Mouse (Mus musculus): Measurements from ENCODE around the gene Magi1. TPM values are rescaled to one million over a fixed set of nuclear protein-coding genes. Genes with fewer than 3 reads are reported as not detected.

The Magi1 gene
- polyA plus RNA-seq, 1 experiment from 2014 or later = 10.9 TPM

GRCm38 (mm10) chr6:94201940-94202339, 81.8 kb downstream of the Magi1 start:
- 0 out of 2 replicates have a peak, but pooled peaks cover 15% of the 10 kb centered on the region for H3K4me1 ChIP-seq (ENCODE audit: control insufficient read depth, insufficient read depth, low read length)
- H3K9ac ChIP-seq (ENCODE audit: low read depth, low read length) = no peak overlapping the region
- no peak for ATAC-seq (ENCODE audit: low FRiP score, low TSS enrichment)
- 89% methylated on average over 2 of the region's 2 CpGs for WGBS
- no peaks in the 10 kb centered on the region for H3K27me3 ChIP-seq (ENCODE audit: control insufficient read depth, insufficient read depth, low read length)
- H3K36me3 ChIP-seq (ENCODE audit: control insufficient read depth, insufficient read depth, low read length) = no peaks in the 10 kb centered on the region
- H3K4me2 ChIP-seq (replicated peaks; ENCODE audit: low read depth, low read length) = no peak overlapping the region
- H3K27ac ChIP-seq (ENCODE audit: low read depth, low read length) = no peak overlapping the region
- H3K9me3 ChIP-seq (ENCODE audit: control insufficient read depth, low read length) = 0 out of 2 replicates have a peak, but pooled peaks cover 3% of the 10 kb centered on the region
- no peak overlapping the region for H3K4me3 ChIP-seq (ENCODE audit: low read length)

- no peak overlapping the region for H3K4me3 ChIP-seq (ENCODE audit: low read length)
- no peak overlapping the region for H3K9ac ChIP-seq (ENCODE audit: low read depth, low read length)
- no peak for ATAC-seq (ENCODE audit: low FRiP score, low TSS enrichment)
- H3K4me2 ChIP-seq (replicated peaks; ENCODE audit: low read depth, low read length) = no peak overlapping the region
- H3K27ac ChIP-seq (ENCODE audit: low read depth, low read length) = no peak overlapping the region
- H3K9me3 ChIP-seq (ENCODE audit: control insufficient read depth, low read length) = 0 out of 2 replicates have a peak, but pooled peaks cover 3% of the 10 kb centered on the region
- peaks cover 18% of the 10 kb centered on the region; the same call in 1 of the 2 replicates for H3K4me1 ChIP-seq (ENCODE audit: control insufficient read depth, insufficient read depth, low read length)
- H3K27me3 ChIP-seq (ENCODE audit: control insufficient read depth, insufficient read depth, low read length) = no peaks in the 10 kb centered on the region
- H3K36me3 ChIP-seq (ENCODE audit: control insufficient read depth, insufficient read depth, low read length) = no peaks in the 10 kb centered on the region
- WGBS = 33% methylated on average over 3 of the region's 3 CpGs
Measured at GRCm38 (mm10) chr6:94200910-94201309, 82.8 kb downstream of the Magi1 start.

DNA sequence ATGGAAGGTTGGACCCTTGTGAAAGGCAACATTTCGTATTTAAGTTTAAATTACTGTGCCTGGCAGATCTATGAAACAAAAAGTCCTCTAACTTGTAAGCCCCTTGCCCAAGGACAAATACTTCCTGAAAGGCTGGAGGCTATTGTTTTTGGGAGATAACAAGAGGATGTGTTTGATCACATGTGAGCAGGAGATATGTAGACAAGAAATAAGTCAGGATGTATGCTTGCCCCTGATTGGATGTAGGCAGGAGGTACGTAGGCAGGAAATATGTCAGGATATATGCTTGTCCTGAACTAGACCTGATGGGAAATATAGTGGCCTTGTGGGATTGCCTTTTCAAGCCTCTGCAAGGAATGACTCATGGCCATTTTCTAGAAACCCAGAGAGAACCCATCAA, 84.0 kb downstream of the Magi1 start:
- Histone ChIP-seq H3K4me2 (replicated peaks; ENCODE audit: low read depth, low read length) (no peak overlapping the region), H3K27ac (ENCODE audit: low read depth, low read length) (no peak overlapping the region), H3K9me3 (ENCODE audit: control insufficient read depth, low read length) (0 out of 2 replicates have a peak, but pooled peaks cover 3% of the 10 kb centered on the region)

GRCm38 (mm10) chr6:94197831-94198230, 85.9 kb downstream of the Magi1 start:
- no peak overlapping the region for H3K4me2 ChIP-seq (replicated peaks; ENCODE audit: low read depth, low read length)
- H3K4me3 ChIP-seq (ENCODE audit: low read length) = no peak overlapping the region
- H3K9ac ChIP-seq (ENCODE audit: low read depth, low read length) = no peak overlapping the region
- 74% methylated on average over 1 of the region's 1 CpGs for WGBS
- H3K27ac ChIP-seq (ENCODE audit: low read depth, low read length) = no peak overlapping the region
- peaks cover 6% of the 10 kb centered on the region; the same call in 1 of the 2 replicates for H3K4me1 ChIP-seq (ENCODE audit: control insufficient read depth, insufficient read depth, low read length)
- H3K36me3 ChIP-seq (ENCODE audit: control insufficient read depth, insufficient read depth, low read length) = no peaks in the 10 kb centered on the region
- no peaks in the 10 kb centered on the region for H3K27me3 ChIP-seq (ENCODE audit: control insufficient read depth, insufficient read depth, low read length)
- 0 out of 2 replicates have a peak, but pooled peaks cover 3% of the 10 kb centered on the region for H3K9me3 ChIP-seq (ENCODE audit: control insufficient read depth, low read length)
- ATAC-seq (ENCODE audit: low FRiP score, low TSS enrichment) = no peak

More for the DNA sequence above, 84.0 kb downstream of the Magi1 start:
- 84% methylated on average over 2 of the region's 2 CpGs for WGBS
- no peak for ATAC-seq (ENCODE audit: low FRiP score, low TSS enrichment)
- H3K36me3 ChIP-seq (ENCODE audit: control insufficient read depth, insufficient read depth, low read length) = no peaks in the 10 kb centered on the region
- no peaks in the 10 kb centered on the region for H3K27me3 ChIP-seq (ENCODE audit: control insufficient read depth, insufficient read depth, low read length)
- H3K4me3 ChIP-seq (ENCODE audit: low read length) = no peak overlapping the region
- peaks cover 9% of the 10 kb centered on the region; the same call in 1 of the 2 replicates for H3K4me1 ChIP-seq (ENCODE audit: control insufficient read depth, insufficient read depth, low read length)
- no peak overlapping the region for H3K9ac ChIP-seq (ENCODE audit: low read depth, low read length)

DNA sequence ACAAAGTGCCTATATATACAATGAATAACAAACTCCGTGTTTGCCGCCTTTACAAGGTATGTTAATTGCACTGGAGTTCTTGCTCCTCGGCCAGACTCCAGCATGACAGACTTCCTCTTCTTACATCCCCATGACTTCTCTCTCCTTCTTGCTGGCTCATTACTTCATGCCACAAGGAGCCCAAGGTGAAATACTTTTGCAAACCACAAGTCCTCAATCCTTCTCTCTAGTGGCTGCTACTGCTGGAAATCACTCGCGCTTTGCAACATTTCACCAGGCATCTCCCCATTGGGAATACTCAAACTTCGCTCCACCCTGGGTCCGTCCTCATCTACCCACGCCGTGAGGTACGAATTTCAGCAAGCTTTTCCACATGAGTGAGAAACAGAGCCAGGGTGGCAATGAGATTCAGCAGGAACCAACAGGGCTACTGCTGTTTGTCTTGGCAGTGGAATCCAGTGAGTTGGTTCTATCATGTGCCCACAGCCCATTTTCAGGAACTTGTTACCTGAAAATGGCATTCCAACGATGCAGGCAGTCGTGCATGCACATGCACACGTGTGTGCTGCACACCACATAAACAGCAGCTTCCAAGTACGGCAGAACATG, 88.3 kb downstream of the Magi1 start:
- H3K9ac ChIP-seq (ENCODE audit: low read depth, low read length) = no peak overlapping the region
- 77% methylated on average over 14 of the region's 14 CpGs for WGBS
- no peak overlapping the region for H3K4me2 ChIP-seq (replicated peaks; ENCODE audit: low read depth, low read length)
- ATAC-seq (ENCODE audit: low FRiP score, low TSS enrichment) = no peak
- no peaks in the 10 kb centered on the region for H3K27me3 ChIP-seq (ENCODE audit: control insufficient read depth, insufficient read depth, low read length)
- no peaks in the 10 kb centered on the region for H3K9me3 ChIP-seq (ENCODE audit: control insufficient read depth, low read length)
- H3K4me1 ChIP-seq (ENCODE audit: control insufficient read depth, insufficient read depth, low read length) = peaks cover 10% of the 10 kb centered on the region
- H3K36me3 ChIP-seq (ENCODE audit: control insufficient read depth, insufficient read depth, low read length) = no peaks in the 10 kb centered on the region
- H3K27ac ChIP-seq (ENCODE audit: low read depth, low read length) = no peak overlapping the region
- no peak overlapping the region for H3K4me3 ChIP-seq (ENCODE audit: low read length)

DNA sequence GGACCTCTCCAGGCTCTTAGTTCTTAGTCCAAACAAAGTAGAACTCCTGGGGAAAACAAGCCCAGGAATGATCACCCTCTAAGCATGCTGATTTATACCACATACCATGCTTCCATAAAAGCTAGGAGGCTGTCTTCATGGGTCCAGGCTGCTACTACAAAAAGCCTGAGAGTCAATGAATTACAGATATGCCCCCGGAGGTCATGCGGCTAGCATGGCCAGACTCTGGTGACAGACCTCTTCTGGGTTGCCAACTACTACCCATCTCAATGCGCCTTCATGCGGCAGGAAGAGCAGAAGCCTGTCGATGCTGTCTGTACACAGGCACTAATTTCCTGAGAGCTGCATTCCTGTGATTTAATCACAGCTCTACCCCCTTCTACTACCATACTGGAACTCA, 92.9 kb downstream of the Magi1 start:
- Histone ChIP-seq H3K4me3 (ENCODE audit: low read length) (no peak overlapping the region), H3K4me1 (ENCODE audit: control insufficient read depth, insufficient read depth, low read length) (peaks cover 28% of the 10 kb centered on the region), H3K36me3 (ENCODE audit: control insufficient read depth, insufficient read depth, low read length) (no peaks in the 10 kb centered on the region), H3K9ac (ENCODE audit: low read depth, low read length) (no peak overlapping the region), H3K27ac (ENCODE audit: low read depth, low read length) (peak overlapping the region; percentile 9; the same call in 1 of the 2 replicates), H3K9me3 (ENCODE audit: control insufficient read depth, low read length) (no peaks in the 10 kb centered on the region), H3K4me2 (replicated peaks; ENCODE audit: low read depth, low read length) (no peak overlapping the region), H3K27me3 (ENCODE audit: control insufficient read depth, insufficient read depth, low read length) (no peaks in the 10 kb centered on the region)
- ATAC-seq (ENCODE audit: low FRiP score, low TSS enrichment) = no peak
- 49% methylated on average over 5 of the region's 5 CpGs for WGBS

DNA sequence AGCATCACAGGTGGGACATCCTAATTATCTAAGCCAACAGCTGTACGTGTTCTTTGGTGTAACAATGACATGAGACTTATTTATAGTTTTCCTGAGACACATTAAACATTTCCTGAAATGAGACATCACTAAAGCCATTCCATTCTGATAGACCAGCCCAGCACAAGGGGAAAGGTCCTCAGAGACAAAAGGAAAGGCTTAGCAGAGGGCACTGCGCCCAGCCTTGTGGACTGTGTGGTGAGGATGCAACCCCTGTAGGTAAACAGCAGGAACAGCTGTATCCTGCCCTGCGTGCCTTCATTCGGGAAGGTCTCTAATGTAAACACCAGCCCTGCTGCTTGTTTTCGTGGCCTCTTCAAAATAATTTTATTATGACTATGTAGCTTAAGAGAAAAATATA, 94.3 kb downstream of the Magi1 start:
- Histone ChIP-seq H3K4me3 (ENCODE audit: low read length) (no peak overlapping the region), H3K4me2 (replicated peaks; ENCODE audit: low read depth, low read length) (no peak overlapping the region), H3K27ac (ENCODE audit: low read depth, low read length) (no peak overlapping the region), H3K9me3 (ENCODE audit: control insufficient read depth, low read length) (no peaks in the 10 kb centered on the region), H3K9ac (ENCODE audit: low read depth, low read length) (no peak overlapping the region), H3K4me1 (ENCODE audit: control insufficient read depth, insufficient read depth, low read length) (peaks cover 34% of the 10 kb centered on the region), H3K27me3 (ENCODE audit: control insufficient read depth, insufficient read depth, low read length) (no peaks in the 10 kb centered on the region), H3K36me3 (ENCODE audit: control insufficient read depth, insufficient read depth, low read length) (no peaks in the 10 kb centered on the region)
- ATAC-seq (ENCODE audit: low FRiP score, low TSS enrichment) = no peak
- 42% methylated on average over 5 of the region's 5 CpGs for WGBS

- H3K36me3 ChIP-seq (ENCODE audit: control insufficient read depth, insufficient read depth, low read length) = no peaks in the 10 kb centered on the region
- no peak overlapping the region for H3K9ac ChIP-seq (ENCODE audit: low read depth, low read length)
- no peak for ATAC-seq (ENCODE audit: low FRiP score, low TSS enrichment)
- 24% methylated on average over 7 of the region's 7 CpGs for WGBS
- no peaks in the 10 kb centered on the region for H3K9me3 ChIP-seq (ENCODE audit: control insufficient read depth, low read length)
- no peak overlapping the region for H3K4me2 ChIP-seq (replicated peaks; ENCODE audit: low read depth, low read length)
- peaks cover 55% of the 10 kb centered on the region for H3K4me1 ChIP-seq (ENCODE audit: control insufficient read depth, insufficient read depth, low read length)
- H3K4me3 ChIP-seq (ENCODE audit: low read length) = no peak overlapping the region
- peak overlapping the region; percentile 7; the same call in 1 of the 2 replicates for H3K27ac ChIP-seq (ENCODE audit: low read depth, low read length)
- H3K27me3 ChIP-seq (ENCODE audit: control insufficient read depth, insufficient read depth, low read length) = no peaks in the 10 kb centered on the region
Measured at GRCm38 (mm10) chr6:94186628-94187319, 96.9 kb downstream of the Magi1 start.

DNA sequence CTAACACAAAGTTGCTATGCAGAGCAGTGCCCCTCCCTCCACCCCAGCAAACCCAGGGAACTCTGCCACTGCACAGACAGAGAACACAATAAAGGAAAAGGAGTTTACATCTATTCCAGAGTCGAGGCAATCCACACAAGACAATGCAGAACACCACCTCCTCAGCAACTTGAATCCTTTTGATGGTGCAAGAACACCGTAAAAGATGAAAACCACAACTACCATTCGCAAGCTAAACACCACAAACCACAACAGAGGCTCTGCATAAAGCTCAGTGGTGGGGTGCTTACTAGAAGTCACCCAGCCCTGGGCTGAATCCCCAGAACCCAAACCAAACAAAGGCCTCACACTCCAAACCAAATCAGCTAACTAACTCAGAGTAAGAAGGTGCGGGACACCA, 99.4 kb downstream of the Magi1 start:
- peaks cover 41% of the 10 kb centered on the region for H3K4me1 ChIP-seq (ENCODE audit: control insufficient read depth, insufficient read depth, low read length)
- no peak overlapping the region for H3K4me2 ChIP-seq (replicated peaks; ENCODE audit: low read depth, low read length)
- 76% methylated on average over 4 of the region's 4 CpGs for WGBS
- H3K9me3 ChIP-seq (ENCODE audit: control insufficient read depth, low read length) = no peaks in the 10 kb centered on the region
- no peak overlapping the region for H3K4me3 ChIP-seq (ENCODE audit: low read length)
- peak overlapping the region; percentile 57; the same call in 1 of the 2 replicates for H3K27ac ChIP-seq (ENCODE audit: low read depth, low read length)
- no peak overlapping the region for H3K9ac ChIP-seq (ENCODE audit: low read depth, low read length)
- H3K27me3 ChIP-seq (ENCODE audit: control insufficient read depth, insufficient read depth, low read length) = no peaks in the 10 kb centered on the region
- no peak for ATAC-seq (ENCODE audit: low FRiP score, low TSS enrichment)
- H3K36me3 ChIP-seq (ENCODE audit: control insufficient read depth, insufficient read depth, low read length) = no peaks in the 10 kb centered on the region

Data from kidney, embryonic 14.5 days (tissue).